Mouse (Mus musculus): ENCODE measurements around the gene Erfe. TPM values are rescaled to one million over a fixed set of nuclear protein-coding genes. Genes with fewer than 3 reads are reported as not detected.

Gene Erfe
- polyA plus RNA-seq, 1 experiment from 2014 or later: 1.1 TPM

DNA sequence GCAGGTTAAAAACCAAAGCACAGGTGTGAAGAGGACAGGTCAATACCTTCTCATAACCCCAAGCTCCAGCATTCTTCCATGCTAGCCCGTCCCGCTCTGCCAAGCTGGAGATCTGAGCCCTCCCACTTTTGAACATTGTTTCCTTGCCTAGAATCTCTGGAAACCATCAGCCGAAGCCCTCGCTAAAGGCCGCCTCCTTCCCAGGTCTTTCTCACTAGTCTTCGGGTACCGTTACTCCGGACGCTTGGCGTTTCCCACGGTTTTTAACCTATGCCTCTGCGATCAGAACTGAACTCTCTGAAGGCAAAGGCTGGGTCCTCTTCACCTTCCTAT is 31.7 kb downstream of the Erfe start:
- peak overlapping the region; percentile 97 for H3K27ac ChIP-seq
- H3K4me1 ChIP-seq: peaks cover 27% of the 10 kb centered on the region
- peaks cover 43% of the 10 kb centered on the region for H3K36me3 ChIP-seq (replicated peaks)
- peak overlapping the region; percentile 88 for H3K4me3 ChIP-seq
- H3K9me3 ChIP-seq: no peaks in the 10 kb centered on the region
- no peak for DNase-seq (ENCODE audit: extremely low spot score, low spot score)
- WGBS: 3% methylated on average over 12 of the region's 12 CpGs
- no peaks in the 10 kb centered on the region for H3K27me3 ChIP-seq (ENCODE audit: poor library complexity, severe bottlenecking)

DNA sequence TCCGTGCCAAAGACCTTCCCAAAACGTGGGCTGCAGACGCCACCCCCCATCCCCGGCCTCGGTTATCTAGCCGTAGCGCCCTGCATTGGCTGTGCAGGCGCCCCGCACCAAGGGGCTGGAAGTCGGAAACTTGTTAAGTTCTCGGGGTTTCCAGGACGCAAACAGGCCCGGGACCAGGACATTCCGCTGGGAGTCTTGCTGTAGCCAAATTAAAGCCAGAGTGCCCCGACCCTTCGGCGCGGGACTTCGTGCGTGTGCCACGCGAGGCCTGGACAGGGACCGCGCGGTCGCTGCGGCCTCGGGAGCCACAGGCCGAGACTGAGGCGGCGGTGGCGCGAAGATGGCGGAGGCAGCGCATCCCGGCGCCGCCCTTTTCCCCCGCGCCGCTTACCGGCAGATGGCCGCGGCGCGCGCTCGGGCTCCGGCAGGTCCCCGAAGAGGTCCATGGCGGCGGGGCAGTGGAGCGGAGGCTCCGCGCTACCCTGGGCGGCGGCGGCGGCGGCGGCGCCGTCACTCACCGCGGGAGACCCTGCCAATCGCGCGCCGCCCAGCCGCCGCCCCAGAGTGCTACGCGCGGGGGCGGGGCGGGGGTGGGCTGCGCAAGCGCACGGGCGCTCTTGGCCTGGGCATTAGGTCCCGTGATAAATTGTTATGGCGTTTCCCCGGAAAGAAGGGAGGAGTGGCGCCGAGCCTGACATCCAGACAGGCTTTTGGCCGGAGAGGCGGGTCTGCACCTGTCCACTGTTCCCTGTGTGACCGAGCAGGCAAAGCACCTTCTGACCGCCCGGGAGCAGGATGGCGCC is 32.2 kb downstream of the Erfe start, which contains the start of gene Ilkap:
TSS of gene Ilkap (minus strand) at position 556 of the 803 bp plus-strand sequence.
- peaks cover 37% of the 10 kb centered on the region for H3K36me3 ChIP-seq (replicated peaks)
- H3K4me3 ChIP-seq: peak within 1 kb of the TSS; percentile 88
- peak within 1 kb of the TSS; percentile 97 for H3K27ac ChIP-seq
- peaks cover 27% of the 10 kb centered on the region for H3K4me1 ChIP-seq
- no peaks in the 10 kb centered on the region for H3K9me3 ChIP-seq
- DNase-seq (ENCODE audit: extremely low spot score, low spot score): peak; percentile 84
- no peaks in the 10 kb centered on the region for H3K27me3 ChIP-seq (ENCODE audit: poor library complexity, severe bottlenecking)
- WGBS: under 1% methylated on average over 91 of the region's 91 CpGs

DNA sequence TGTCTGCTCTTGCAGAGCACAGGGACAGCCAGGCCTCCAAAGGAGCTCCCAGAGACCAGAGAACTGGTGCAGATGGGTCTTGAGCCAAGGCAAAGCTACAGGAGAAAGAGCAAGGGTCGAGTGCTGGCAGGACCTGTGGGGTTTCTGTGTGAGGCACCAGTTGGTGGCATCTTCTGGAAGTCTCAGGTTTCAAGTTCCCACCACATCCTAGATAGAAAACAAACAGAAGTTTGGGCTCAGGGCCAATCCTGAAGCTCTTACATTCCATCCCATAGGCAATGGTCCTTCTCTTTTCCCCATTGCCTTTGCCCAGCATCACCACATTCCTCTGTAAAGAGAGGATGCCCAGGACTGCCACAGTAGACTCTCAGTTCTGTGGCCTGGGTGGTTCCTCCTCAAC is 38.7 kb downstream of the Erfe start:
- Histone ChIP-seq H3K27ac (no peak overlapping the region), H3K4me3 (no peak overlapping the region), H3K36me3 (replicated peaks) (no peaks in the 10 kb centered on the region), H3K4me1 (no peaks in the 10 kb centered on the region; the same call in 1 of the 2 replicates), H3K27me3 (ENCODE audit: poor library complexity, severe bottlenecking) (peaks cover 13% of the 10 kb centered on the region), H3K9me3 (no peaks in the 10 kb centered on the region)
- WGBS: 48% methylated on average over 1 of the region's 1 CpGs
- DNase-seq (ENCODE audit: extremely low spot score, low spot score): no peak

DNA sequence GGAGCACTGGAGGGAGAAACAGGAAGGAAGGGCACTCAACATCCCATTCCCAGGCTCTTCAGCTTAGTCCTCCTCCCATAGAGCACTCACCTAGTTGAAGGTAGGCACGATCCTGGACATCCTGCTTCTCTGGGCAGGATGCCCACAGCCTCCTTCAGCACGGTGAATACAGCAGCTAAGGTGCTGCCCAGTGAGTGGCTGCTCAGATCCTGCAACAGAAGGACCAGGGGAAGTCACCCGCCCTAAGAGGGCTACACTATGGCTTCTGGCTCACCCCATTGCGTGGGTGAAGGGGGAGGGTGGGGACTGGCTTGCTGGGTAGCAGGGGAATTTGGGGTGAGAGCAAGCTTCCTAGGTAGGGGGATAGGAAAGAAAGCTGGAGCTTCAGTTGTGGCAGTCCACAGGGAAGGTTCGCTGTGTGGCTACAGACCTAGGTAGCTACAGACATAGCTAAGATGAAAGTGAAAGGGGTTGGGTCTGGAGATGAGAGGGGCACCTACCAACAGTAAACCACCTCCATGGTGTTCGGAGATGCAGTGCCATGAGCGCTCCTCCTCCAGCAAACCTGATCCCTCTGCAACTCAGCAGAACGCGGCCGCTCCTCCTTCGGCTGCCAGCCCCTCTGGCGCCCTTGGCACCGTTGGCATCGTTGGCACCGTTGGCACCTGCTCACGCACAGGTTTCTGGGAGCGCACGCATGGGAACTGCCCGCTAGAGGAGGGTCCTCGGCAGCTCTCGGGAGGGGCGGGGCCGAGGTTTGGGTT is 39.4 kb downstream of the Erfe start:
- Histone ChIP-seq H3K9me3 (no peaks in the 10 kb centered on the region), H3K4me3 (no peak overlapping the region), H3K36me3 (replicated peaks) (no peaks in the 10 kb centered on the region), H3K4me1 (no peaks in the 10 kb centered on the region; the same call in 1 of the 2 replicates), H3K27ac (no peak overlapping the region), H3K27me3 (ENCODE audit: poor library complexity, severe bottlenecking) (peaks cover 13% of the 10 kb centered on the region)
- no peak for DNase-seq (ENCODE audit: extremely low spot score, low spot score)
- WGBS: 61% methylated on average over 23 of the region's 23 CpGs

DNA sequence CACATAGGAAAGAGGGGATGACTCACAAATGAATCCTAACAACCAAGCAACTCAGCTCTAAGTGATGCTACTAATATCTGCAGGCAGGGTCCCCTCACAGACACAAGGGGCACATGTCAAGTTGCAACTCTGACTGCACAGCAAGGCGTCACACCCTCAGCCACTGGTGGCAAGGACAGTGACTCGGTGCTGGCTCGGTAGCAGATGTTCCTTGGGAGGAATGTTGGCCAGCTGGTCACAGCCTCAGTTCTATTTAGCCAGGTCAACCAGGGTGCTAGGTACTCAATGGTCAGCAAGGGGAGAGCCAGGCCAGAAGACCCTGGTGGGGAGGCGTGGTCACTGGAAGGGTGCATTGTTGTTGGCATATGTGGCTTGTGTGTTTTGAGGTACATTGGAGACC is 41.6 kb downstream of the Erfe start:
- WGBS: 94% methylated on average over 4 of the region's 4 CpGs

DNA sequence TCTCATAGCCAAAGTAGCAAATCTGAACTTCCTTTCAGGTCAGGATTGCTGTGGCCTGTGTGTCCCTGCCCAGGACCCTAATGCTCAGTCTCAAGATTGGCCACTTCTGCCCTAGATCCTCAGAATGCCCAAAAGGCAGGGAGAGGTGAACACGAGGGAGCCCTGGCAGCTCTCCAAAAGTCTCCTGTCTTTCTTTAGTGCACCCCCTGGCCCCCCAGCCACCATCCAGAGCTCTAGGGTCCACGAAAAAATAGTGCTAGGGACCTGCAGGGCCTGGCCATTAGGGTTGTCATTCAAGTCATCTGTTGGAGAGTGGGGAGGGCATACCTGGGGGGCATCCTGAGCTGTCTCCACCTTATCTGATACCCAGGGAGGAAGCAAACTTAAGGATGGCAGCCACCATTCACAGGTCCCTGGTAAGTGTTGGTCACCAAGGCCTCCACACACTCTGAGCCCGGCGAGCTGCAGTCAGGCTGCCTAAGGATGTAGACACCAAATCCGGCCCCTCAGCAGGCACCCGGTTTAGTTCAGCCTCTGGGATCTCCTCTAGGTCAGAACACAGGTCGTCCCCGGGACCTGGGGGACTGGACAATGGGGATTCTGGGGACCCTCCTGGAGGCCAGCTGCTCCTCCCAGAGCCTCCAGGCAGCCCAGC is 45.5 kb downstream of the Erfe start:
- WGBS: 56% methylated on average over 8 of the region's 8 CpGs
- DNase-seq (ENCODE audit: extremely low spot score, low spot score): no peak
- Histone ChIP-seq H3K4me3 (peak overlapping the region; percentile 80), H3K27ac (peak overlapping the region; percentile 97), H3K9me3 (no peaks in the 10 kb centered on the region), H3K36me3 (replicated peaks) (peaks cover 13% of the 10 kb centered on the region), H3K27me3 (ENCODE audit: poor library complexity, severe bottlenecking) (peaks cover 19% of the 10 kb centered on the region; the same call in 1 of the 2 replicates), H3K4me1 (peaks cover 54% of the 10 kb centered on the region)

More for the DNA sequence above, 41.6 kb downstream of the Erfe start:
- no peak for DNase-seq (ENCODE audit: extremely low spot score, low spot score)
- H3K4me1 ChIP-seq: peaks cover 19% of the 10 kb centered on the region
- H3K36me3 ChIP-seq (replicated peaks): peaks cover 13% of the 10 kb centered on the region
- H3K9me3 ChIP-seq: no peaks in the 10 kb centered on the region
- no peak overlapping the region for H3K4me3 ChIP-seq
- H3K27ac ChIP-seq: no peak overlapping the region
- peaks cover 22% of the 10 kb centered on the region for H3K27me3 ChIP-seq (ENCODE audit: poor library complexity, severe bottlenecking)

DNA sequence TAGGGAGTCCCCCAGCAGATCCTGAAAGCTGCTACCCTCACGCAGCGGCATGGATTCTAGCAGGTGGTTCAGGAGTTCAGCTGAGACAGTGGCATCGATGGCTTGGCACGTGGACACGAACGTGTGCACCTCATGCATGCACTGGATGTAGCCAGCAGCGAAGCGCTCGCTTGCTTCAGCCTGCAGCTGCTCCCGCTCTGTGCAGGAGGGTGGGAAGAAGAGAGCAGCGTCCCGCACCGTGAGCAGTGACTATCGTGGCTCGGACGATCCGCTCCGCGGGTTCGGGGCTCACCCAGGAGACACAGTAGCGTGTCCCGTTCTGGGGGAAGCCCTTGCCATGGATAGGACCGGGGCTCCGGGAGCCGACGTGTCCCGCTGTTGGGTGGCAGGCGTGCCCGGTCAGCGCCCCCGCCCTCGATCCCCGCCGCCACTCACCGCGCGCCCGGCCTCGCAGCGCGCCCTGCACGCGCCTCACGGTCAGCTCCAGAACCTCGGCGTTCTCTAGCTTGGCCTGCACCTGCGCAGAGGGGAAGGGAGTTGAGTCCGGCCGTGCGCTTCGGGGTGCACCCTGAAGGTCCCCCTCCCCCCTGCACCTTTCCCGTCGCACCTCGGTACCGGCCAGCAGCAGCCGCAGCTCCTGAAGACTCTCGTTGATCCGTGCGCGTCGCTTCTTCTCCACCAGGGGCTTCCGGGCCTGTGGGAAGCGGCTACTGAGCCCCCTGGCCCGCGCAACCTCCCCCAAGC is 46.2 kb downstream of the Erfe start:
- Histone ChIP-seq H3K27ac (peak overlapping the region; percentile 97), H3K9me3 (no peaks in the 10 kb centered on the region)
- DNase-seq (ENCODE audit: extremely low spot score, low spot score): peak; percentile 42

DNA sequence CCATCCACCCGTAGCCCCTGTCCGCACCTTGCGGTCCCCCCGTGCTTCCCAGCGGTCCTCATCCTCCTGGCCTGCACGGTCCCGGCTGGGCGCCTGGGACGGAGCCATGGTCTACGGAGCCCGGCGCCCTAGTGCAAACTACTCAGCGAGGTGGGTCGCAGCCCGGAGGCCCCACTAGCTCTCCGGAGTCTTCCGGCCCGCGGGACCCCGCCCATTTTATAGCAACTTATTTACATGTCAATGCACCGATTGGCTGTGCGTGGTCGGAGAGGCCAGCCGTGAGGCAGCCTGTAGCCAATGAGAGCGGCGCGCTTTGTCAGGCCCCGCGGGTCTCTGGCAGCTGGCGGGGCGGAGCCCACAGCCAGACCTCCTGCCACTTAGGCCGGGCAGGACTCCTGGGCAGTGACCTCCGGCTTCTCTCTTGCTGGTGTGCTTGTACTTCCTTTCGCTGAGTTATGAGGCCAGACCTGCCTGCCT is 46.8 kb downstream of the Erfe start:
- Histone ChIP-seq H3K27me3 (ENCODE audit: poor library complexity, severe bottlenecking) (peaks cover 19% of the 10 kb centered on the region; the same call in 1 of the 2 replicates), H3K36me3 (replicated peaks) (peaks cover 13% of the 10 kb centered on the region), H3K27ac (peak overlapping the region; percentile 97), H3K4me3 (peak overlapping the region; percentile 80), H3K9me3 (no peaks in the 10 kb centered on the region), H3K4me1 (peaks cover 55% of the 10 kb centered on the region)
- peak; percentile 96 for DNase-seq (ENCODE audit: extremely low spot score, low spot score)
- 0% methylated on average over 34 of the region's 34 CpGs for WGBS

More for the DNA sequence above, 46.2 kb downstream of the Erfe start:
- 5% methylated on average over 64 of the region's 65 CpGs for WGBS
- Histone ChIP-seq H3K27me3 (ENCODE audit: poor library complexity, severe bottlenecking) (peaks cover 19% of the 10 kb centered on the region; the same call in 1 of the 2 replicates), H3K36me3 (replicated peaks) (peaks cover 13% of the 10 kb centered on the region), H3K4me3 (peak overlapping the region; percentile 80), H3K4me1 (peaks cover 55% of the 10 kb centered on the region)

DNA sequence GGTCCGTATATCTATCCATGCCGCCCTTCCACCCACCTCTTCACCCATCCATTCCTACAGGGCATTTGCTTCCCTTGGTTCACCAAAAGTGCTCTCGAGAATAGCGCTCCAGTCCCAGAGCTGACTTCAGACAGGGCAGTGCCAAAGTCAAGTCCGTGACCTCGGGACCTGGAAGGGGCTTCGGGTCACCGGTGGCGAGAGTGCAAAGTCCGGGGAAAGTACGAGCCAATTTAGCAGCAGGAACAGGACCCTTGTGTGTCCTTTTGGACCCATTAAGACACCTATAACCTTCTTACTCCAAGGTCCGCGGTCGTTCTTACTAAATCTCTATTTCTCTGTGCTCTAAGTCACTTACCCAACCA is 47.3 kb downstream of the Erfe start:
- H3K36me3 ChIP-seq (replicated peaks): peaks cover 13% of the 10 kb centered on the region
- H3K9me3 ChIP-seq: no peaks in the 10 kb centered on the region
- no peak for DNase-seq (ENCODE audit: extremely low spot score, low spot score)
- peaks cover 55% of the 10 kb centered on the region for H3K4me1 ChIP-seq
- peak overlapping the region; percentile 80 for H3K4me3 ChIP-seq
- peak overlapping the region; percentile 97 for H3K27ac ChIP-seq
- peaks cover 19% of the 10 kb centered on the region; the same call in 1 of the 2 replicates for H3K27me3 ChIP-seq (ENCODE audit: poor library complexity, severe bottlenecking)
- WGBS: under 1% methylated on average over 14 of the region's 14 CpGs

DNA sequence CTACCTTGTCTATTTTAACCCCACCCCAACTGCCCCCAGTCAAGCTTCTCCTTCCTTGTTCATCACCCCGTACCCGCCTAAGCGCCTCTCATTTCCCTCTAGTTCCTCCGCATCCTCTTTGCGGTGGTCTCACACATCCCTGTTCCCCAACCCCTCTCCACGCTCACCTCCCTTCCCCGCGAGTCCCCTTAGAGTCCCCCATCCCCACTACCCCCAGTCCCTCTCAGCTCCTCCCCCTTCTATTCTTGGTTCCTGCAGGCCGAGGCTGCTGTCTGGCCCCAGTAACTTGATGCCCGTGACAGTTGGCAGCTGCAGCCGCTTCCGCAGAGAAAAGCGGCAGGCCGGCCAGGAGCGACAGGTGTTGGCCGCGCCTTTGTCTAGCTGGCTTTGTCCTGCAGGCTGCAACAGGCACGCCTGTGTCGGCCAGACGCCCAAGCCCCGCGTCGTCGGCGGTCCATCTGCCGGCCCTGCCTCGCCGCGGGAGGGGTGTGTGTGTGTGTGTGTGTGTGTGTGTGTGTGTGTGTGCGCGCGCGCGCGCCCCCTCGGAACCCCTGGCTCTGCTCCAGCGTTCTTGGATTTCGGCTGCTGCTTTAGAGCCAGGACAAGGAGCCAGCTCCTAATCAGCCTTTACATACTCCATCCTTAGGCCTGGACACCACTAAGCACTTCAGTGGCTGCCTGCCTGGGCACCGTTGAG is 47.8 kb downstream of the Erfe start, which contains the start of gene Hes6:
TSS of gene Hes6 (minus strand) at position 141 of the 697 bp plus-strand sequence.
- peak; percentile 87 for DNase-seq (ENCODE audit: extremely low spot score, low spot score)
- Histone ChIP-seq H3K27me3 (ENCODE audit: poor library complexity, severe bottlenecking) (peaks cover 19% of the 10 kb centered on the region; the same call in 1 of the 2 replicates), H3K9me3 (no peaks in the 10 kb centered on the region), H3K36me3 (replicated peaks) (peaks cover 13% of the 10 kb centered on the region), H3K27ac (peak within 1 kb of the TSS; percentile 97), H3K4me3 (peak within 1 kb of the TSS; percentile 80), H3K4me1 (peaks cover 55% of the 10 kb centered on the region)
- WGBS: under 1% methylated on average over 33 of the region's 39 CpGs

DNA sequence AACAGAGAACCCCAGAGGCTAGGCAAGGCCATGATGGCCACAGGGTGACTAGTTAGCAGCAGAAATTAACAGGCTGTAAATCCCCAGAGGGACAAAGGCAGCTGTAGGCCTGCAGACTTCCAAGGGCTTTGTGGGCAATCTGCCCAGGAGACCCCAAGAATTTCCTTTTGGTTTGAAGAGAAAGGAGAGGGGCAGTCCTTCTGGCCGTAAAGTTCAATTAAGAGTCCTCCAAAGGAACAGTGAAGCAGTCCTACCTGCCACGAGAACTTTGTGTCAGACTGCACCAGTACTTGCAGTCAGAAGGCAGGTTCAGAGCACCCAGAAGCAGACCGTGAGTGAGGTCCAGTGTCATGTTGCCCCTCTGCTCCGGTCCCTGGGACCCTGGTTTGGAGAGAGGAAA is 48.7 kb downstream of the Erfe start:
- peak; percentile 21 for DNase-seq (ENCODE audit: extremely low spot score, low spot score)
- 58% methylated on average over 4 of the region's 4 CpGs for WGBS

More for the DNA sequence above, 48.7 kb downstream of the Erfe start:
- H3K36me3 ChIP-seq (replicated peaks): peaks cover 13% of the 10 kb centered on the region
- H3K4me3 ChIP-seq: peak overlapping the region; percentile 80; the same call in 1 of the 2 replicates
- H3K27me3 ChIP-seq (ENCODE audit: poor library complexity, severe bottlenecking): peaks cover 19% of the 10 kb centered on the region; the same call in 1 of the 2 replicates
- H3K27ac ChIP-seq: peak overlapping the region; percentile 97
- no peaks in the 10 kb centered on the region for H3K9me3 ChIP-seq
- H3K4me1 ChIP-seq: peaks cover 55% of the 10 kb centered on the region

All from forebrain, embryonic 10.5 days (tissue).